Mouse (Mus musculus): ENCODE measurements around the gene Pnpla8.
"Not testable (repeated sequence)": the region's sequence is repeated elsewhere in the genome, so short reads cannot be mapped to it uniquely, and the experiment has no call there.

Pnpla8 gene

GRCm38 (mm10) chr12:44221070-44221469 lies at the start of gene Pnpla8:
Gene Pnpla8, plus strand, starts transcription at chr12:44221370.
- not testable (repeated sequence) for ATAC-seq (ENCODE audit: low TSS enrichment)

GRCm38 (mm10) chr12:44176331-44177037 lies 44.7 kb upstream of the Pnpla8 start:
- 0 out of 2 replicates have a peak, but pooled peaks have one; percentile 16 for ATAC-seq (ENCODE audit: low TSS enrichment)

GRCm38 (mm10) chr12:44177038-44177355 lies 44.2 kb upstream of the Pnpla8 start:
- ATAC-seq (ENCODE audit: low TSS enrichment) = 0 out of 2 replicates have a peak, but pooled peaks have one; percentile 28

GRCm38 (mm10) chr12:44181081-44181982 lies 39.8 kb upstream of the Pnpla8 start:
- ATAC-seq (ENCODE audit: low TSS enrichment) = peak; percentile 98

GRCm38 (mm10) chr12:44197873-44198525 lies 23.2 kb upstream of the Pnpla8 start:
- no peak for ATAC-seq (ENCODE audit: low TSS enrichment)

- ATAC-seq (ENCODE audit: low TSS enrichment) = no peak; the same call in 1 of the 2 replicates
These were observed 11.9 kb upstream of the Pnpla8 start for GRCm38 (mm10) chr12:44209141-44209823.

- ATAC-seq (ENCODE audit: low TSS enrichment) = peak; percentile 99
These were observed 11.1 kb upstream of the Pnpla8 start, which contains the start of gene Dnajb9 for GRCm38 (mm10) chr12:44209824-44210752. Gene Dnajb9, minus strand, starts transcription at chr12:44210326.

- ATAC-seq (ENCODE audit: low TSS enrichment) = no peak
These were observed 9.6 kb upstream of the Pnpla8 start for GRCm38 (mm10) chr12:44211555-44211954.

GRCm38 (mm10) chr12:44221651-44222356 lies 634 bp downstream of the Pnpla8 start:
- peak; percentile 64 for ATAC-seq (ENCODE audit: low TSS enrichment)

- no peak for ATAC-seq (ENCODE audit: low TSS enrichment)
These were observed 1.9 kb downstream of the Pnpla8 start for GRCm38 (mm10) chr12:44223044-44223443.

- no peak for ATAC-seq (ENCODE audit: low TSS enrichment)
These were observed 3.5 kb downstream of the Pnpla8 start for GRCm38 (mm10) chr12:44224650-44225049.

- no peak for ATAC-seq (ENCODE audit: low TSS enrichment)
These were observed 19.9 kb downstream of the Pnpla8 start for GRCm38 (mm10) chr12:44241090-44241489.

- no peak for ATAC-seq (ENCODE audit: low TSS enrichment)
These were observed 21.2 kb downstream of the Pnpla8 start for GRCm38 (mm10) chr12:44242407-44242806.

- ATAC-seq (ENCODE audit: low TSS enrichment) = peak; percentile 55; the same call in 1 of the 2 replicates
These were observed 24.6 kb downstream of the Pnpla8 start for GRCm38 (mm10) chr12:44245739-44246138.

- no peak for ATAC-seq (ENCODE audit: low TSS enrichment)
These were observed 27.3 kb downstream of the Pnpla8 start for GRCm38 (mm10) chr12:44248309-44248977.

- ATAC-seq (ENCODE audit: low TSS enrichment) = no peak
These were observed 41.4 kb downstream of the Pnpla8 start for GRCm38 (mm10) chr12:44262612-44263011.

GRCm38 (mm10) chr12:44265651-44266050 lies 44.5 kb downstream of the Pnpla8 start:
- ATAC-seq (ENCODE audit: low TSS enrichment) = no peak

GRCm38 (mm10) chr12:44267196-44267595 lies 46.0 kb downstream of the Pnpla8 start:
- no peak for ATAC-seq (ENCODE audit: low TSS enrichment)

GRCm38 (mm10) chr12:44268728-44269302 lies 47.6 kb downstream of the Pnpla8 start:
- peak; percentile 94 for ATAC-seq (ENCODE audit: low TSS enrichment)

All from frontal cortex, adult (tissue).